ENCODE assay signal across 9 mouse cellular contexts in the genomic region with DNA sequence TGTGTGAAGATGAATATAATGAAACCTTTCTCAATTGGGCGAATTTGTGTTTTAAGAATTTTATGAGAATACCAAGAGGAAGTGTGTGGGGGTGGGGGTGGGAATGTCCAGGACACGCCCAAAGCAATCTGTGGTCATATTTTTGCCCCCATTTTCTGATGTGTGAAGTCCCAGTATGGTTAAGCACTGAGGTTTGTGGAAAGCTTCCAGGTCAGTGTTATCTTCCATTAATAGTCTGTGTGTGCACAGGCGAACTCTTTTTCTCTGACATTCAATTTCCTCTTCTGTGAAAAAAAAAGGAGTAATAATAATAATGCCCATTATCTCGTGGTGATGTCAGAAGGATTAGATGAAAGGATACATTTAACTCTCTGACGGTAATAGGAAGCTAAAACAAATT. TPM values are rescaled to one million over a fixed set of nuclear protein-coding genes. Genes with fewer than 3 reads are reported as not detected.
DNase-seq lines count a peak whose midpoint lies in the region; ATAC-seq lines count a peak whose summit lies in the region.
"Had no signal": no experiment of that assay in that cellular context is flagged by ENCODE, and none has a peak within 500 bp of the region (broad histone marks: within the 10 kb centered on the region; RNA-seq: fewer than 3 reads in every experiment).

No protein-coding gene starts in this region.

- intact Hi-C loops in heart, postnatal 36 days (cut with DNase I) = loop anchor here (1.0 to 5.0 kb wide), 2 partner anchors 46 to 96 kb away; no protein-coding TSS in a partner anchor
- intact Hi-C loops in left cerebral cortex, postnatal 36 days (cut with DNase I) = loop anchor here (2.0 kb wide), 1 partner anchor 96 kb away; no protein-coding TSS in a partner anchor

- no peaks in the 10 kb centered on the region for H3K9me3 ChIP-seq in heart, embryonic 13.5 days
- no peaks in the 10 kb centered on the region for H3K9me3 ChIP-seq in hindbrain, embryonic 12.5 days (replicated peaks)
- no peaks in the 10 kb centered on the region for H3K9me3 ChIP-seq in midbrain, embryonic 14.5 days (ENCODE audit: control insufficient read depth, low read length)

- H3K4me2 ChIP-seq in heart, embryonic 13.5 days = peak overlapping the region; percentile 63
- peak overlapping the region; percentile 27 for H3K4me2 ChIP-seq in hindbrain, embryonic 12.5 days (replicated peaks)
- H3K4me2 ChIP-seq in midbrain, embryonic 14.5 days (ENCODE audit: low read length) = peak overlapping the region; percentile 27; the same call in 1 of the 2 replicates

- H3K36me3 ChIP-seq in heart, embryonic 13.5 days = no peaks in the 10 kb centered on the region
- H3K36me3 ChIP-seq in hindbrain, embryonic 12.5 days = no peaks in the 10 kb centered on the region
- H3K36me3 ChIP-seq in midbrain, embryonic 14.5 days (ENCODE audit: control insufficient read depth, insufficient read depth, low read length) = no peaks in the 10 kb centered on the region

- WGBS in heart, embryonic 13.5 days = 40% methylated on average over 5 of the region's 5 CpGs
- WGBS in hindbrain, embryonic 12.5 days = 56% methylated on average over 5 of the region's 5 CpGs
- 54% methylated on average over 5 of the region's 5 CpGs for WGBS in midbrain, embryonic 14.5 days

- ATAC-seq in heart, embryonic 13.5 days (ENCODE audit: extremely low read depth, insufficient number of reproducible peaks, low FRiP score, low TSS enrichment) = no peak
- ATAC-seq in hindbrain, embryonic 12.5 days (ENCODE audit: low FRiP score) = peak; percentile 51
- peak; percentile 53 for ATAC-seq in midbrain, embryonic 14.5 days (ENCODE audit: low FRiP score, low TSS enrichment)

- no peak for DNase-seq in heart, postnatal 36 days
- peak; percentile 34 for DNase-seq in brain, embryonic 18.5 days (ENCODE audit: low read depth, low spot score)
- DNase-seq in midbrain, embryonic 14.5 days = peak; percentile 56
- DNase-seq in gastrocnemius, postnatal 4 days (ENCODE audit: low spot score in 2 of 2) = no peak
- no peak for DNase-seq in cerebellum, adult 11-12 months
- DNase-seq in left cerebral cortex, postnatal 36 days (ENCODE audit: low spot score in 2 of 2) = no peak
- DNase-seq: adrenal gland, adult 8-10 months had no signal

- peak overlapping the region; percentile 50; the same call in 1 of the 2 replicates for H3K9ac ChIP-seq in heart, embryonic 13.5 days
- H3K9ac ChIP-seq in hindbrain, embryonic 12.5 days = 0 out of 2 replicates have a peak overlapping the region, but pooled peaks have one; percentile 32
- peak overlapping the region; percentile 34 for H3K9ac ChIP-seq in midbrain, embryonic 14.5 days (replicated peaks; ENCODE audit: low read length)

- 0 out of 2 replicates have a peak overlapping the region, but pooled peaks have one; percentile 39 for H3K27ac ChIP-seq in heart, embryonic 13.5 days (replicated peaks)
- peak overlapping the region; percentile 67 for H3K27ac ChIP-seq in hindbrain, embryonic 12.5 days
- H3K27ac ChIP-seq in midbrain, embryonic 14.5 days (replicated peaks; ENCODE audit: low read depth, low read length) = peak overlapping the region; percentile 85

- H3K4me1 ChIP-seq in heart, embryonic 13.5 days = peaks cover 15% of the 10 kb centered on the region
- H3K4me1 ChIP-seq in hindbrain, embryonic 12.5 days = peaks cover 6% of the 10 kb centered on the region; the same call in 1 of the 2 replicates
- H3K4me1 ChIP-seq in midbrain, embryonic 14.5 days (ENCODE audit: control insufficient read depth, insufficient read depth, low read length) = 0 out of 2 replicates have a peak, but pooled peaks cover 6% of the 10 kb centered on the region

- no peaks in the 10 kb centered on the region for H3K27me3 ChIP-seq in heart, embryonic 13.5 days (replicated peaks)
- H3K27me3 ChIP-seq in hindbrain, embryonic 12.5 days = no peaks in the 10 kb centered on the region
- no peaks in the 10 kb centered on the region for H3K27me3 ChIP-seq in midbrain, embryonic 14.5 days (ENCODE audit: control insufficient read depth, insufficient read depth, low read length)

- H3K4me3 ChIP-seq in heart, embryonic 13.5 days = peak overlapping the region; percentile 34
- H3K4me3 ChIP-seq in hindbrain, embryonic 12.5 days = no peak overlapping the region
- H3K4me3 ChIP-seq in midbrain, embryonic 14.5 days (replicated peaks; ENCODE audit: low read depth, low read length) = no peak overlapping the region

RNA-seq across cellular contexts. Expression of gene Acadl, which starts 33.5 kb away (rescaled TPM):
- 459 and 524 TPM in 2 replicates for polyA plus RNA-seq in heart, embryonic 13.5 days (2015; fragmentation: Nextera tagmentation; extraction: Ambion mirVana)
- total RNA-seq in heart, postnatal 36 days (2021) = 1,000 to 10,000 TPM; 1,167 to 1,246 TPM
- 61.0 and 67.3 TPM in 2 replicates for polyA plus RNA-seq in hindbrain, embryonic 12.5 days (2016; fragmentation: Nextera tagmentation; extraction: Ambion mirVana)
- polyA plus RNA-seq in midbrain, embryonic 14.5 days (2014; fragmentation: Nextera tagmentation; extraction: Ambion mirVana) = 27.9 and 41.1 TPM in 2 replicates
- 100 to 1,000 TPM; 436 to 457 TPM for total RNA-seq in gastrocnemius, postnatal 4 days (2021)
- 10 to 100 TPM; 30.0 to 33.0 TPM for total RNA-seq in left cerebral cortex, postnatal 36 days (2021)

RNA-seq across cellular contexts. Expression of gene Myl1, which starts 48.6 kb away (rescaled TPM):
- polyA plus RNA-seq in heart, embryonic 13.5 days (2015; fragmentation: Nextera tagmentation; extraction: Ambion mirVana) = 415 and 464 TPM in 2 replicates
- 10 to 100 TPM; 30.9 to 39.3 TPM for total RNA-seq in heart, postnatal 36 days (2021)
- 10.8 and 52.8 TPM in 2 replicates for polyA plus RNA-seq in hindbrain, embryonic 12.5 days (2016; fragmentation: Nextera tagmentation; extraction: Ambion mirVana)
- polyA plus RNA-seq in midbrain, embryonic 14.5 days (2014; fragmentation: Nextera tagmentation; extraction: Ambion mirVana) = 0.30 TPM in 1 of 2 replicates, not detected in the other
- over 10,000 TPM; 17,678 to 18,583 TPM for total RNA-seq in gastrocnemius, postnatal 4 days (2021)
- total RNA-seq in left cerebral cortex, postnatal 36 days (2021) = under 1 TPM in 1 of 2 experiments, not detected in 1; 0.84 TPM

Comparison
In these comparisons a context has a peak if more than half of its experiments do, and no peak if none do; other contexts are left out.
1. DNase-seq: peak in brain, embryonic 18.5 days (single experiment) and midbrain, embryonic 14.5 days (single experiment); none in heart, postnatal 36 days (0 of 2), gastrocnemius, postnatal 4 days (0 of 2), cerebellum, adult 11-12 months (single experiment) and left cerebral cortex, postnatal 36 days (0 of 2).
2. RNA of gene Acadl, which starts 33.5 kb away (total RNA-seq): 1,167 to 1,246 TPM in heart, postnatal 36 days and 436 to 457 TPM in gastrocnemius, postnatal 4 days; 30.0 to 33.0 TPM in left cerebral cortex, postnatal 36 days; every median in the first group is over 10 times any median in the second.
3. RNA of gene Myl1, which starts 48.6 kb away (total RNA-seq): 17,678 to 18,583 TPM in gastrocnemius, postnatal 4 days; 30.9 to 39.3 TPM in heart, postnatal 36 days and 0.84 TPM in left cerebral cortex, postnatal 36 days; every median in the first group is over 100 times any median in the second.
4. Peak in every context shown above with its lines, with median percentiles within 50 percentile points of each other: H3K27ac ChIP-seq, H3K4me2 ChIP-seq and H3K9ac ChIP-seq.